Mouse (Mus musculus) E14TG2a.4 (cell line): ENCODE measurements at regions not wholly inside any gene's neighbourhood (a gene's known extent, or its start where the extent isn't known, plus 50 kb on each side); places are given as distances from the start of the nearest gene placed in this dataset.

Experiments used
- CTCF ChIP-seq: conservative IDR thresholded peaks from 2 replicates; pipeline ENCODE4 v1.5.1; 2014; ENCODE audit warnings: low read length
- NANOG ChIP-seq: IDR thresholded peaks from 2 replicates; pipeline ENCODE4 v1.6.1; 2014; ENCODE audit warnings: borderline replicate concordance, low read length, mixed read lengths

GRCm38 (mm10) chr17:83964454-83965211 is 116.9 kb upstream of the Haao start:
- TF ChIP-seq CTCF: no peak
- no peak for TF ChIP-seq NANOG
